Mouse (Mus musculus): Measurements from ENCODE around the gene Ces2h. TPM values are rescaled to one million over a fixed set of nuclear protein-coding genes. Genes with fewer than 3 reads are reported as not detected.
"Not testable (repeated sequence)": the region's sequence is repeated elsewhere in the genome, so short reads cannot be mapped to it uniquely, and the experiment has no call there.

The Ces2h gene
- total RNA-seq (2021) = not detected

- no peak for DNase-seq
- intact Hi-C loops (cut with DNase I) = no loop called here
Observed at GRCm38 (mm10) chr8:105000586-105000985, at the start of gene Ces2h. Gene Ces2h, plus strand, starts transcription at chr8:105000853.

GRCm38 (mm10) chr8:104961537-104961961, 39.1 kb upstream of the Ces2h start, which contains the start of gene Ces2g:
Gene Ces2g, plus strand, starts transcription at chr8:104961718.
- intact Hi-C loops (cut with DNase I) = no loop called here
- peak; percentile 53 to 59 for DNase-seq

- intact Hi-C loops (cut with DNase I) = no loop called here
- no peak for DNase-seq
Observed at GRCm38 (mm10) chr8:104962229-104962901, 38.3 kb upstream of the Ces2h start.

- intact Hi-C loops (cut with DNase I) = no loop called here
- DNase-seq = no peak
Observed at GRCm38 (mm10) chr8:104963375-104963894, 37.2 kb upstream of the Ces2h start.

GRCm38 (mm10) chr8:104984126-104984525, 16.5 kb upstream of the Ces2h start:
- intact Hi-C loops (cut with DNase I) = no loop called here

GRCm38 (mm10) chr8:104984942-104985341, 15.7 kb upstream of the Ces2h start:
- no peak for DNase-seq
- intact Hi-C loops (cut with DNase I) = no loop called here

More at GRCm38 (mm10) chr8:104984126-104984525, 16.5 kb upstream of the Ces2h start:
- DNase-seq = no peak

GRCm38 (mm10) chr8:104998191-104998590, 2.5 kb upstream of the Ces2h start:
- DNase-seq = no peak
- intact Hi-C loops (cut with DNase I) = no loop called here

GRCm38 (mm10) chr8:104999183-104999582, 1.5 kb upstream of the Ces2h start:
- DNase-seq = no peak
- intact Hi-C loops (cut with DNase I) = no loop called here

- DNase-seq = no peak
- intact Hi-C loops (cut with DNase I) = no loop called here
Observed at GRCm38 (mm10) chr8:105010000-105010399, 9.3 kb downstream of the Ces2h start.

- no peak for DNase-seq
Observed at GRCm38 (mm10) chr8:105011136-105011535, 10.5 kb downstream of the Ces2h start.

GRCm38 (mm10) chr8:105014391-105014790, 13.7 kb downstream of the Ces2h start:
- intact Hi-C loops (cut with DNase I) = no loop called here
- DNase-seq = no peak

More at GRCm38 (mm10) chr8:105011136-105011535, 10.5 kb downstream of the Ces2h start:
- intact Hi-C loops (cut with DNase I) = no loop called here

GRCm38 (mm10) chr8:105021954-105022353, 21.3 kb downstream of the Ces2h start:
- DNase-seq = no peak
- intact Hi-C loops (cut with DNase I) = loop anchor here (10.0 kb wide), 1 partner anchor 227 kb away; no protein-coding TSS in a partner anchor

GRCm38 (mm10) chr8:105023087-105023486, 22.4 kb downstream of the Ces2h start:
- DNase-seq = no peak
- intact Hi-C loops (cut with DNase I) = loop anchor here (10.0 kb wide), 1 partner anchor 228 kb away; no protein-coding TSS in a partner anchor

GRCm38 (mm10) chr8:105025050-105025449, 24.4 kb downstream of the Ces2h start:
- intact Hi-C loops (cut with DNase I) = loop anchor here (10.0 kb wide), 1 partner anchor 230 kb away; no protein-coding TSS in a partner anchor
- no peak for DNase-seq

- intact Hi-C loops (cut with DNase I) = no loop called here
- DNase-seq = no peak
Observed at GRCm38 (mm10) chr8:105043510-105043909, 42.9 kb downstream of the Ces2h start.

- no peak for DNase-seq
- intact Hi-C loops (cut with DNase I) = no loop called here
Observed at GRCm38 (mm10) chr8:105045824-105046401, 45.3 kb downstream of the Ces2h start.

GRCm38 (mm10) chr8:105048371-105048854, 47.8 kb downstream of the Ces2h start, which contains the start of gene Ces3a:
Gene Ces3a, plus strand, starts transcription at chr8:105048601.
- intact Hi-C loops (cut with DNase I) = no loop called here

GRCm38 (mm10) chr8:105056211-105056610, 55.6 kb downstream of the Ces2h start:
- intact Hi-C loops (cut with DNase I) = no loop called here
- DNase-seq = no peak

More at GRCm38 (mm10) chr8:105048371-105048854, 47.8 kb downstream of the Ces2h start, which contains the start of gene Ces3a:
- DNase-seq = no peak

- DNase-seq = no peak
- intact Hi-C loops (cut with DNase I) = no loop called here
Observed at GRCm38 (mm10) chr8:105060056-105060455, 59.4 kb downstream of the Ces2h start.

GRCm38 (mm10) chr8:105066761-105067160, 66.1 kb downstream of the Ces2h start:
- peak; percentile 5 to 24 for DNase-seq
- intact Hi-C loops (cut with DNase I) = loop anchor here (5.0 kb wide), 1 partner anchor 151 kb away; no protein-coding TSS in a partner anchor

- DNase-seq = not testable (repeated sequence)
- intact Hi-C loops (cut with DNase I) = loop anchor here (5.0 kb wide), 1 partner anchor 149 kb away; no protein-coding TSS in a partner anchor
Observed at GRCm38 (mm10) chr8:105067905-105068304, 67.3 kb downstream of the Ces2h start.

Data from heart, postnatal 36 days (tissue).